Mouse (Mus musculus) kidney, postnatal 10 days (tissue): ENCODE measurements around the gene Slc38a3.

Experiments
- DNase-seq: peaks from one replicate; pipeline ENCODE4 v3.0.0; 2021; ENCODE audit warnings: mixed read lengths

The Slc38a3 gene

DNA sequence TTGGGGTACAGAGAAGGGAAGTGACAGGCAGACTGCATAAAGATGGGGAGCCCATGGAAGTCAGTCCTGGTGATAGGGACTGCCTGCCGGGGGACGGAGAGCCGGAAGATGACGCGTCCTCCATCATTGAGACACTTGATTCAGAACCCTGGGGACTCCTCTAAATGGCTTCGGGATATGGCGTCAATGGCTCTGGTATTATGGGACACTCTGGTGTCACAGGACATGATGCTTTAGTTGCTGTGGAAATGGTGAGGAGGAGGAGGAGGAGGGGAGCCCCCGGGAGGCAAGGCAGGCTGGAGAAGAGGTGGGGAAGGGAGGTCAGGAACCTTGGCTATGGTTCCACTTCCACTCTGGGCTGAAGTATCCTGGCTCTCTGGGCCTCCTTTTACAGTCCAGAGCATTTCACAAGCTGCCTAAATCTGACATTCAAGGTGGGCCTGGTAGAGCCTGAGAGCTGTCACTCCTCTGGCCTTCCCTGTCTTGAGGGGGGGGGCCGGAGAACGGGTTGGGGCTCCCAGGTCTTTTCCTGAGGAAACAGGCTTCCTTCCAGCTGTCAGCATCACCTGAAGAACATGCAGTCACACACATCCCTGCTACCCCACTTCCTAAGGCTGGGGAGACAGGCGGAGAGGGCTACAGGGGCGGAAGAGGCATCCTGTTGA, 26.2 kb upstream of the Slc38a3 start:
- DNase-seq: peak; percentile 53

- DNase-seq: peak; percentile 69
Observed at GRCm38 (mm10) chr9:107694627-107695026, 25.3 kb upstream of the Slc38a3 start.

GRCm38 (mm10) chr9:107693433-107693987, 24.2 kb upstream of the Slc38a3 start:
- peak; percentile 11 for DNase-seq

DNA sequence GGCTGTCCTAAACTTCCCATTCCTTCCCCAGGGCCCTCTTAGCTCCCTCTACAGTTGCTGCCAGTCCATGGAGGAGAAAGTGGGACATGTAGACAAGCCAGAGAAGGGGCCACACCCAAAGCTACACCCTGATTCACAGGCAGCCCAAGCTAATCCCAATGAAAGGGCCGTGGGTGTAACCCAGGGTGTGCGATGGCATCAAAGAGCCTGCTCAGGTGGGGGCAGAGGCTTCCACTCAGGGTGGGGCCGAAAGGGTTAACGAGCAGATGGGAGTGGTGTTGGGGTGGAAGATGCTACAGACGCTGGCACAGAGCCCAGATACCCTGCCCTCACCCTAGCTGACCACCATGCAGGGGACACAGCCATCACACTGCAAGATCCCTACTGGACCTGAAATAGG, 23.5 kb upstream of the Slc38a3 start:
- DNase-seq: peak; percentile 17

DNA sequence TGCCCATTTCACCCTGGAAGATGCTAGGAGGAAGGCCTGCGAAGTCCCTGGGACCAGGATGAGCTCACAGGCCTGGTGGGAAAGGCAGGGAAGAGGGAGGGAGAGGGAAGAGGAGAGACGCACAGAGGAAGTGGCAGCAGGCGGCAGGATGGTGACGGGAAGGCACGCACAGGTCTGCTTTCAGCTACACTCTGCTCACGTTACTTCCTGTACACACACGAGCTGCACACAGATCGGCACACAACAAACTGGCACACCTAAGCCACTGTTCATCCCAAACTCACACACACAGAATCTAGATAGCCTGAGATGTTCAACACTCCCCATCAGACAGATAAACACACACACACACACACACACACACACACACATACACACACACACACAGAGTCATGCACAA, 21.1 kb upstream of the Slc38a3 start:
- no peak for DNase-seq

DNA sequence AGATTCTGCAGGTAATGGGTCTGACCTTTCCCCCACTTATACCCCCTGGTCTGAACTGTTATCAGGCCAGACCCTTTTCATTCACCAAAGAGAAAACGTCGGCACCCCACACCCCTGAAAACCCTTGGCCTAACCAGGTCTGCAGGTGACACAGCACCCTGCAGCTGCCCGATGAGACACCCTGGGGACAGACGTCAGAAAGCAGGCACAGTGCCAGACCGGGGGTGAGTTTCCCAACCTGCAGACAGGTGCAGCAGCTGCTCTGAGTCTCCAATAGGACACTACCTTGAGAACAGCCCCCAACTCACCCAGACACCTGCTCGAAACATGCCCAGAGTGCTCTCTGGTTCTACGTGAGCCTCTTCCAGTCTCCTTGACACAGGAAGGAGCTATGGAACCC, 19.6 kb upstream of the Slc38a3 start:
- DNase-seq: peak; percentile 14

DNA sequence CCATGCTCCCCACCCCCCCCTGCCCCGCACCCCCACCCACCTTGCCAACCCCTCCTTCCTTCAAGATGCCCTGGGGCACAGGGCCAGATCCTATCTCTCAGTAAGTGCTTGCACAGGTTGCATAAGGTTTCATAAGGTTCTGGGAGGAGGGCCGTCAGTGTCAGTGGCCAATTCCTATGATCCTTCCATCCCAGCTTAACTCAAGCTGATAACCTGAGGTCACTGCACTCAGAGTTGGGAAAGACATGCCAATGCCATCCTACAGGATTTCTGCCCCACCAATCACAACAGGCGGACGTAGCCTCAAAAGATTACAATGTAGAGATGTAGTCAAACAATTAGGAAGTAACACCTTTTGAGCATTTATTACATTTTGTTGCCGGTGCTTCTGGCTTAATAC, 19.1 kb upstream of the Slc38a3 start:
- DNase-seq: no peak

GRCm38 (mm10) chr9:107685231-107685981, 16.1 kb upstream of the Slc38a3 start:
- peak; percentile 89 for DNase-seq

- peak; percentile 27 for DNase-seq
Observed at GRCm38 (mm10) chr9:107682405-107682804, 13.1 kb upstream of the Slc38a3 start.

GRCm38 (mm10) chr9:107679501-107679900, 10.2 kb upstream of the Slc38a3 start, which contains the start of gene Gnat1:
Gene Gnat1, minus strand, starts transcription at chr9:107679712.
- no peak for DNase-seq

DNA sequence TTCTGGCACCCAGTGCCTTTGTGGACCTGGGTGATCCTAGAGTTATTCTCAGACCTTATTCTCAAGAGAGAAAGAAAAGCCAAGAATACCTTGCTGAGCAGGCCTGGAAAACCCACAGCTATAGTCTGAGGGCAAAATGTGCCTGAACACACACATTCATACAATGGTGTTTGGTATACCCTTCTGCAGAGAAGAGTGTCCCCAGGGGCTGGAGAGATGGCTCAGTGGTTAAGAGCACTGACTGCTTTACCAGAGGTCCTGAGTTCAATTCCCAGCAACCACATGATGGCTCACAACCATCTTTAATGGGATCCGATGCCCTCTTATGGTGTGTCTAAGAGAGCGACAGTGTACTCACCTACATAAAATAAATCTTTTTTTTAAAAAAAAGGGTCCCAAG, 9.5 kb upstream of the Slc38a3 start:
- no peak for DNase-seq

GRCm38 (mm10) chr9:107677819-107678526, 8.6 kb upstream of the Slc38a3 start:
- DNase-seq: peak; percentile 88

DNA sequence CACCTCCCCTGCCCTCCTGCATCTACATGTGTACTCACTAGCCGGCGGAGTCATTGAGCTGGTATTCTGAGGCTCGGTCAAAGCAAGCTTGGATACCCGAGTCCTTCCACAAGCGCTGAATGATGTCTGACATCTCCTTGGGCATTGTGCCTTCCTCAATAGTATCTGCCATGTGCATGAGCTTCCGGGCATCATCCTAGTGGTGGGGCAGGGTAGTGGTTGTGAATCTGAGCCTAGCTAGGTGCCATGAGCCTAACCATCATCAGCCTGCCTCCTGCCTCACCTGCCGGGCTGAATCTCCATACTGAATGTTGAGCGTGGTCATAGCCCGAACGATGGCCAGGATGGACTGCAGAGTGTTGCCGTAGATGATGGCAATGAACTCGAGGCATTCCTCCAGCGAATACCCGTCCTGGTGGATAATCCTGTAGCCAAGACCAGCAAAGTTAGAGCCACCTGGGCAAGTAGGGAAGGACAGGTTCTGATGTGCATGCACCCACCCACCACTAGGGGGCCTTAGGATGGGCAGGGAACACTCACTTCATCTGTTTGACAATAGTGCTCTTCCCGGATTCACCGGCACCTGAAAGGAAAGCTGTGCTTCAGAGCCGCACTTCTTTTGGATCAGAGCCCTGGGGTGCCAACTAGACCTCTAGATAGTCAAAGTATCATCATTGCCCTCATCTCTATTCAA, 7.9 kb upstream of the Slc38a3 start:
- peak; percentile 66 for DNase-seq

GRCm38 (mm10) chr9:107676302-107676701, 7.0 kb upstream of the Slc38a3 start:
- DNase-seq: no peak

- peak; percentile 87 for DNase-seq
Observed at GRCm38 (mm10) chr9:107675671-107676301, 6.5 kb upstream of the Slc38a3 start.

DNA sequence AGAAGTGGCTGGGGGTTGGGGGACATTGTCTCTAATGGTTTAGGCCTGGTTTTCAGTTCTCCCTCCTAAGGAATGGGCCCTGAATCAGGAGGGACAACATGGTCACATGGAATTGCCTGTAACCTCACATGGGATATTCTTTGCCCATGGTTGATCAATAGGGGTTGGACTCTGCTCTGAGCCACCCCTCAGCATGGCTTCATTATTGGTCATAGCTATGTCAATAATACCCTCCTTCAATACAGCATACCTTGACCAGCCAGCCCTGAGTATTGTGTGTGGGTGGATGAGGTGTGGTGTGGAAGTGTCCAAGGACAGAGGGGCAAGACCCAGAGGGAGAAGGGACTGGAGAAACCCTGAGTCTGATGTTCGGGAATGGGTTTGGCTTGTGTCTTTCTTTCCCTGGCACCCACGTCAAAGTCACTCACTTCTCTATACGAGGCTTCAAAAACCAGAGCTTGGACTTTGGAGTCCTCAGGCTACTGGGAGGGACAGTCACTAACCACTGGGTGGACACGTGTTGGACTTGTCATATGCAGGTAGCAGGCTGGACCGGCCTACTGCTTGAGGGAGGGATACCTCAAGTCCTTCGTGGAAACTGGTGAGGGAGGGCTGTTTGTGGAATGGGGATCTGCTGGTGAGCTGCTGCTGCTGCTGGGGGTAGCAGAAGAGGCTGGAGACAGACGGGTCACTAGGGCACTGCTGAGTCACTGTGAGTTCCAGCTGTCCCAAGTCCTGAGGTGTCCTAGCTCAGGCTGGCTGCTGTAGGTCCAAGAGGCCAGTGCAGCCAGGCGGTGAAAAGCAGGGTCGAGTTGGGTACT, 5.5 kb upstream of the Slc38a3 start:
- DNase-seq: no peak

DNA sequence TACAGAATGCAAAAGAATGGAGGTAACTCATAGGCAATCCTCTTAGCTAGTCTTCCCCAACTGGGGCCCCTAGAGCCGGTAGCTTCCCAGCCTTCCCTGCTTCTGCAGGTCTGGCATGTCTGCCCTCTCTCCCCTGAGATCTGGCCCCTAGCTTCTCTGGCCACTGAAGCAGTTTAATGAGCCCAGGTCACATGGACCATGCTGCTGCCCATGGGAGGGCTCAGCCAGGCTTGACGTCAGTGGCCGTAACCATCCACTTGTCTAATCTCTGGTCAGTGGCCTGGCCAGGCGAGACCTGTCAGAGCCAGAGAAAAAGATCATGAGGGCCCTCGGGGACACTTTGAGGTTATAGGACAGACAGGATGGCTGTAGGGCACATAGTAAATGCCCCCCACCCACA, 929 bp upstream of the Slc38a3 start:
- peak; percentile 60 for DNase-seq

DNA sequence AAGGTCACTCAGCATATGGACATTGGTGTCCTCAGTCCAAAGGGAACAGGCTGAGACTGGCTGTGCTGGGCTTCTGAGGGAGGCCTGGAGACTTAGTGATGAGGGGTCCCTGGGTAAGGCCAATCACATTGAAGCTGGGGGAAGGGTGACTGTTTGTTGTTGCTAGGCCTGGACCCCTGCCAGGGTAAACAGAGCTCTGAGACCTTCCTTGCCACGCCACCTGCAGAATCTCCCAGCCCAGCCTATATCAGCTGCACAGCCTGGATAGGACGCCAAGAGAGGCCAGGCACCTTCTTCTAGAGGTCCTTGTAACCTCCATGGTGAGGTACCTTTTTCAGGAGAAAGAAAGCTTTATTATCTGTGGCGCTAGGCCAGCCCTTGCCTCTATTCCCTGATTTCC, 414 bp downstream of the Slc38a3 start:
- peak; percentile 51 for DNase-seq

DNA sequence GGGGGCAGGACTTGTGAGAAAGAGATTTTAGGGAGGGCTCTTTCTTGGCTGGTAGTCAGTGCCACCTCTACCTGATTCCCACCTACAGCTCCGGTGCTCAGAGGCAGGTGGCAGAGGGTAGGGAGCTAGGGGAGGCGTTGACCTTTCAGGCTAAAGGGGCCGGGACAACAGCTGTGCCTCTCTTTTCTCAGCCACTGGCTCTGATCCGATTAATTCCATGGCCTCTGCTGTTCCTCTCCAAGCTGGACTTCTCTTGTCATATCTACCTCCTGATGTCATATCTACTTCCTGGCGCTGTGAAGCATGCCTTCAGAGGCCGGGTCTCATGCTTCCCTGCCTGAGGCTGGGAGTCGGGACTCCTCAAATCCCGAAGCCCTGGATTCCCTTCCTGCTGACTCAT, 1.3 kb downstream of the Slc38a3 start:
- no peak for DNase-seq

DNA sequence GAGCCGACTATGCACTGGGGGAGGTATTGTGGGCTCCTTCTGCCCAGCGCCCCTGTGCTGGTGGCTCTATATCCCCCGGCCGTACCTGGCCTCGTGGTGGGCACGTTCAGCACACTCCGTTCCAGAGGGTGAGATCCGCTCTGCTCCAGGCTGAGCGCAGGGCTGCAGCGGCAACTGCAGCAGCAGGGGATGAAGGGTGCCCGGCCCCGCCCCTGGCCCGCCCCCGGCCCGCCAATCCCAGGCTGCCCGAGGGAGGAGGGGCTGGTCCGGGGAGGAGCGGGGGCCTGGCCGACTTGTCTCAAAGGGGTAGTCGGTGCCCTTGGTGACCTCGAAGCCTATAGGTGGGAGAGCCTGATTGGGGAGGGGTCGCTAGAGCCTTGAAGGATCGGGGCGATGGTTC, 2.1 kb downstream of the Slc38a3 start:
- peak; percentile 85 for DNase-seq

DNA sequence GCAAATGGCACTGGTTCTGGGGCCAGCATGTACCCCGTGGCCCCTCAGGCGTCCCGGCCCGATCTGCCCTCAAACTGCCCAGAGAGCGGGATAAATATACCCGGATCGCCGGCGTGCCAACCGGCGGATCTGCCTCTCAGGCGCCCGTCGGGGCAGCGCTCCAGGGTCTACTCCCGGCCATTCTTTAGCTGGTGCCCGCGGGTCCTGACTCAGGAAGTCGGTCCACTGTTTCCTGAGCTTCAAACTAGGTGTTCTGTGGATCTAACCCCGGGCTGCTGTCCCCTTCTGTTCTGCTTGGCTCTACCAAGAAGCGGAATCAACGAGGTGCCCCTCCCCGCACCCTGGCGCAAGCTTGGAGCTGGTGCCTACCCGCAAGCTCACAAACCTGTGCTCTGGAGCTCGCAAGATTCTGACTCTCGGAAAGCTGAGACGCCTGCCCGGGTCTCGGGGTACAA, 2.6 kb downstream of the Slc38a3 start:
- DNase-seq: peak; percentile 49
